Mouse (Mus musculus): ENCODE measurements around the gene Polrmt. TPM values are rescaled to one million over a fixed set of nuclear protein-coding genes. Genes with fewer than 3 reads are reported as not detected.

Polrmt gene
- 47.3 and 51.6 TPM in 2 replicates for polyA plus RNA-seq (2016; fragmentation: Nextera tagmentation; extraction: Ambion mirVana)

DNA sequence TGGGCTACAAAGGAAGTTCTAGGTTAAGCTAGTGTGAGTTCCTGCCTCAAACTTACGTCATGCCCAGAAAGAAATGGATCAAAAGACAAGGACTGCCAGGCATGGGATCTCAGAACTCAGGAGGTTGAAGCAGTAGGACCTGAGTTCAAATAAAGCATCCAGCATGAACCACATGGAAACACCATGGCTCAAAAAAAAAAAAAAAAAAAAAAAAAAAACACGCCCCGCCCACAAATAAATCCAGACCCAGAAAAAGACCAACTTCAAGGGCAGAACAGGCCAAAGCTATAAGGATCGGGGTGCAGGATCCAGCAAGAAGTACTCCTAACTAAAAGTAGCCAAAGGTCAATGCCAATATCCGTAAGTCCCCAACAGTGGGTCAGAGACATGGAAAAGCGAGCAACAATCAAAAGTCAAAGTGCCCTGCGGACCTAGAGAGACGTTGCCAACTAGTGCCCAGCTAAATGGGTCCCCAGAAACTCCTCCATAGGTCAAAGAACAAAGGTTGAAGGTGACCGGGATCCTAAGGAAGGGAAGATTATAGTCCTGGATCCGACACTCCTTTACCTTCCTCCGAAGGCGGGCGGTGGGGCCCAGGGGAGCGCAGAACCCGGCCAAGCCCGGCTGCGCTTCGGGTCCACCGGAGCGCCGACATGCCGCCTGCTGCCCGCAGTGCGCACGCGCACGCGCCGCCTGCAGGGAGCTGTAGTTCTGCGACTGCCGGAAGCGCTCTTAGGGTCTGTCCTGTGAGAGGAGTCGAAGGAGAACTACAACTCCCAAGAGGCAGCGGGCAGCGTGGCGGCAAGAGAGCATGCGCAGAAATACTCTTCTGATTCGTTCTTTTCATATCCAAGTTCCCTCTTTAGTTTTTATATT is at the start of gene Polrmt:
Gene Polrmt, minus strand, starts transcription at position 684 of the 876 bp plus-strand sequence.
- 3% methylated on average over 38 of the region's 38 CpGs for WGBS
- Histone ChIP-seq H3K9me3 (no peaks in the 10 kb centered on the region; the same call in 1 of the 2 replicates), H3K36me3 (peaks cover 33% of the 10 kb centered on the region), H3K4me1 (replicated peaks) (peaks cover 14% of the 10 kb centered on the region), H3K27ac (peak within 1 kb of the TSS; percentile 85), H3K27me3 (ENCODE audit: insufficient read depth, poor library complexity, severe bottlenecking) (no peaks in the 10 kb centered on the region), H3K4me3 (peak within 1 kb of the TSS; percentile 71)
- DNase-seq (ENCODE audit: low spot score): peak; percentile 95

DNA sequence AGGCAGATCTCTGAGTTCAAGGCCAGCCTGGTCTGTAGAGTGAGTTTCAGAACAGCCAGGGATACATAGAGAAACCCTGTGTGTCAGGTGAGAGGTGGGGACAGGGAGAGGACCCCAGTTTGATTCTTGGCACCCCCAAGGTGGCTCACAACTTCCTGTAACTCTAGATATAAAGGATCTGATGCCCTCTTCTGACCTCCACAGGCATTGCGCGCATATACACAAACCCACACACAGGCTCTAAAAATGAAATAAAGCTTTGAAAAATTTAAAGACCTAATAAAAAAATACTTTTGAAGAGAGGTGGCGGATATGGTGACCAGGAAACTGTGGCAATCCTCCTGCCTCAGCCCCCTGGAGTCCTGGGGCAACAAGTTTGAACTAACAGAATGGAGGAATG is 49.5 kb upstream of the Polrmt start:
- WGBS: 98% methylated on average over 3 of the region's 3 CpGs
- DNase-seq (ENCODE audit: low spot score): no peak
- Histone ChIP-seq H3K9me3 (no peaks in the 10 kb centered on the region), H3K27ac (no peak overlapping the region), H3K27me3 (ENCODE audit: insufficient read depth, poor library complexity, severe bottlenecking) (no peaks in the 10 kb centered on the region), H3K4me1 (replicated peaks) (peaks cover 48% of the 10 kb centered on the region), H3K4me3 (0 out of 2 replicates have a peak overlapping the region, but pooled peaks have one; percentile 9), H3K36me3 (peaks cover 26% of the 10 kb centered on the region)

DNA sequence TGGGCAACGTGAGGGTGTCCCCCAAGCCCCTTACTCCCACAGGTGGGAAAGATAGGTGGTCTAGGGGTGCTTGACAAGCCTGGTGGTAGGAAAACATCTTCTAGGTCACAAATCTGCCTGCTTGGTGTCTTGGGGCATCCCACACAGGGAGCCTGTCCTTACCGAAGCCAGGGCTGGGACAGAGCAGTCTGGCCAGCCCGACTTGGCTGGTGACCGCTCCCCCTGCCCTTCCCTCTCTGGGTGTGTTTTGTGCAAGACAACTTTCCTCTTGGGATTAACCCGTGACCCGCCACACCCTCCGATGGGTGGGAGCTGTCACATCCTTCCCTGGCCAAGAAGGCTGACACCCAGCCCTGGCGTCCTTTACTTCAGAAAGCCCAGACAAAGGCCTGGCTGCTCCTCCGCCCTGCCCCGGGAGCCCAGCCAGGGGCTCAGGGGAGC is 48.1 kb upstream of the Polrmt start:
- Histone ChIP-seq H3K27ac (peak overlapping the region; percentile 99), H3K27me3 (ENCODE audit: insufficient read depth, poor library complexity, severe bottlenecking) (no peaks in the 10 kb centered on the region), H3K9me3 (no peaks in the 10 kb centered on the region), H3K4me3 (peak overlapping the region; percentile 96), H3K4me1 (replicated peaks) (peaks cover 48% of the 10 kb centered on the region), H3K36me3 (peaks cover 13% of the 10 kb centered on the region)
- DNase-seq (ENCODE audit: low spot score): peak; percentile 56
- 6% methylated on average over 10 of the region's 10 CpGs for WGBS

DNA sequence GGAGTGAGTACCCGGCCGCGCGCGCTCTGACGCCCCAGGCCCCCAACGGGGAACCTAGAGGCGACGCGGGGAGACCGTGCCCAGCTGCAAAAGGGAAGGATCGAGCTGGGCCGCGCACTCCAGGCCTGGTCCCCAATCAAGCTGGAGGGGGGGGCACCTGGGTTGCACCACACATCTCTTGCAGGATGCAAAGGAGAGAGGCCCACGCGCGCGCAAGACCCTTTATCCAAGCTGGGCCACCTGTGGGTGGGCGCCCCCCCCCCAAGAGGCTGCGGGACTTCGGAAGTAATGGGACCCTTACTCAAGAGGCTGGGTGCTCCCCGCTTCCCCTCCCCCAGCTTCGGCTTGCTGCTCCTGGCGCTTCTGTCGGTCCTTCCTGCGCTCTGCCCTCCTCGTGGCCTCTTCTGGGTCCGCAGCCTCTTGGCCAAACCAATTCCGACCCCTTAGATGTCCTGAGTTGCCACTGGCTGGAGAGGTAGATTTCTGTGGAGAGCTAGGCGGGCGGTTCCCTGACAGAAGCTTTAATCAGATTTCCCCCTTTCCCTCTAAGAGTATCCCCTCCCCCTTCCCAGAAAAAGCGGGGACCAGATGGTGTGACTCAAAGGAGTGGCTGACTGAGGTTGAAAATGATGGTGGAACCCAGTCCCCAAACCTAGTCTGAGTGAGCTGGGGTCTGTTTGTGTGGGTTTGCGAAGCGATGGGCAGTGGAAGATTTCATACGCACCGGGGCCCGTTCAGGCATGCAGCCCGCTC is 47.5 kb upstream of the Polrmt start:
- peak overlapping the region; percentile 99 for H3K27ac ChIP-seq
- H3K9me3 ChIP-seq: no peaks in the 10 kb centered on the region
- H3K4me1 ChIP-seq (replicated peaks): peaks cover 48% of the 10 kb centered on the region
- H3K4me3 ChIP-seq: peak overlapping the region; percentile 96
- no peaks in the 10 kb centered on the region for H3K27me3 ChIP-seq (ENCODE audit: insufficient read depth, poor library complexity, severe bottlenecking)
- DNase-seq (ENCODE audit: low spot score): peak; percentile 69
- WGBS: 3% methylated on average over 38 of the region's 38 CpGs
- H3K36me3 ChIP-seq: peaks cover 10% of the 10 kb centered on the region

DNA sequence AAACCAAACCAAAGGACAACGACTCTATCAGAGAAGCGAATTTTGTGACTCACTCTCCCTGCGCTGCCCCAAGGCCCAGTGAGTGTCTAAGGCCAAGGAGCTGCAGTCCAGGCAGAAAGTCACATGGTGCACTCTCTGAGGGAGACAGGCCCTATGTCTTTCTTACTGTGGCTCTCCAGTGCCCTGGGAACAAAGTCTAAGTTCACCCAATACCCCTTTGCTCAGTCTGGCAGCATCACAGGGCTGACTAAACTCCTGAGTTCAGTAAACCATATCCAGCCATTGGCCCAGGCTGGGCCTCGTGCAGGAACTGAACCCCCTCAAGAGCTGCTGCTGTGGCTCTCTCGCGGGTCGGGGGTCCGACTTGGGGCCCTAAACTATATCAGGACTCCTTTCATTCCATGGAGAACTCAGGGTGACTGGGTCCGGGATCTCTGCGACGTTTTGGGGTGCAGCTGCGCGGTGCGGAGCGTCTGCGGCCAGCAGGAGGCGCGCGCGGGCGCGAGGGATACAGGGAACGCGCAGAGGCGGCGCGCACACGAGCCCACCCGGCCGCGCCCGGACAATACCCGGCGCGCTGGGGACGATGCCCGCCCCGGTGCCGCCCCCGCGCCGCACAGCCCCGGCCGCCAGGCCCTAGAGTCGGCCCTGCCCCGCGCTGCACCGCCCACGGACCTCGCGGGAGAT is 46.8 kb upstream of the Polrmt start, which contains the start of gene Palm:
Gene Palm, plus strand, starts transcription at position 522 of the 687 bp plus-strand sequence.
- peak within 1 kb of the TSS; percentile 99 for H3K27ac ChIP-seq
- peak; percentile 82 for DNase-seq (ENCODE audit: low spot score)
- no peaks in the 10 kb centered on the region for H3K9me3 ChIP-seq
- H3K36me3 ChIP-seq: peaks cover 7% of the 10 kb centered on the region
- H3K4me1 ChIP-seq (replicated peaks): peaks cover 44% of the 10 kb centered on the region
- WGBS: 5% methylated on average over 51 of the region's 51 CpGs
- H3K4me3 ChIP-seq: peak within 1 kb of the TSS; percentile 96
- H3K27me3 ChIP-seq (ENCODE audit: insufficient read depth, poor library complexity, severe bottlenecking): no peaks in the 10 kb centered on the region

DNA sequence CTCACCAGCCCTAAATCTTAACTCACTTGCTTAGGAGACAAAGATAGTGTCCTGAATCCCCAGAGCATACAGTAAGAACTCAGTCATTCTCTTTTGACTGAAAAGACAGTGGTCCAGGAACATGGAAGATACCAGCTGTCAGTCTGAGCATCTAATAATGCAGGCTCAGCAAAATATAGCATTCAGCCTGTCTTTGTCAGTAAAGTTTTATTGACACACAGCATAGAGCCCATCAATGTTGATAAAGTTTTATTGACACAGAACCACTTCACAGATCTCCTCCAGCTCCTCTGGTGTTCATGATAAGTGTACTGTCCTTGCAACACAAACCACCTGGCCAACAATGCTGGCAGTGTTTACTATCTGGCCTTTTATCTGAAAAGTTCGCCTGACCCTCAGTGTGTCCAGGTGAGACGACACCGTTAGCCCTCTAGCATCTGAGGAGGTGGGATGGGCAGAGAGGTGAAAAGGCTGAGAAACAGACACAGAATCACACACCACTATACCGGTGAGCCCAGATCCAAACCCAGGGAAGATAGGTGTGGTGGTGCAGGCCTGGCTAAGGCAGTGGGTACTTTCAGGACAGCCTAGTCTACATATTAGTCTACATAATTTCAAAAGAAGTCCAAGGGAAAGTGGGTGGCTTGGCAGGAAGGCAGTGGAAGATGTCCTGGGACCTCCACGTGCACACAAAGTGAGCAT is 46.1 kb upstream of the Polrmt start:
- WGBS: 80% methylated on average over 5 of the region's 5 CpGs
- Histone ChIP-seq H3K27ac (peak overlapping the region; percentile 99; the same call in 1 of the 2 replicates), H3K4me3 (peak overlapping the region; percentile 96; the same call in 1 of the 2 replicates)

DNA sequence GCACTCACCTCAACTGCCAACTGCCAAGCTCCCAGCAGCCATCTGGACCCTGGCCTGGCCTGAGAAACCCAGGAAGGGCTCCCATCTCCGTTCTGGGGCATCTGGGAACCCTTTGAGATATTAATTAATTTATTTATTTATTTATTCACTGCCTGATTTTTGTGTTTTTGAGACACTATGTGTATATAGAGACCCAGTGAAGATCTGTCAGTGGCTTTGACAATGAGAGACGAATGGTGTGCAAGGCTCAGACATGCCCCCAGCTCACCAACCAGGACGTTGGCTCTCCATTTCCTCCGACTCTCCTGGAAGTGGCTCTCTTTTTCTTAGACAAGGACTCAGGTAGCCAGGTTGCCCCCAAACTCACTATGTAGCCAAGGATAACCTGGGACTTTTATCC is 44.5 kb upstream of the Polrmt start, which contains the start of gene Prss57:
Gene Prss57, minus strand, starts transcription at position 101 of the 400 bp plus-strand sequence.
- no peak for DNase-seq (ENCODE audit: low spot score)
- H3K27me3 ChIP-seq (ENCODE audit: insufficient read depth, poor library complexity, severe bottlenecking): no peaks in the 10 kb centered on the region; the same call in 1 of the 2 replicates
- no peak within 1 kb of the TSS for H3K4me3 ChIP-seq
- H3K9me3 ChIP-seq: no peaks in the 10 kb centered on the region
- WGBS: 87% methylated on average over 4 of the region's 4 CpGs
- H3K27ac ChIP-seq: no peak within 1 kb of the TSS
- peaks cover 30% of the 10 kb centered on the region for H3K4me1 ChIP-seq (replicated peaks)
- H3K36me3 ChIP-seq: peaks cover 3% of the 10 kb centered on the region

More for the DNA sequence above, 46.1 kb upstream of the Polrmt start:
- Histone ChIP-seq H3K4me1 (replicated peaks) (peaks cover 38% of the 10 kb centered on the region), H3K36me3 (peaks cover 6% of the 10 kb centered on the region), H3K9me3 (no peaks in the 10 kb centered on the region), H3K27me3 (ENCODE audit: insufficient read depth, poor library complexity, severe bottlenecking) (no peaks in the 10 kb centered on the region; the same call in 1 of the 2 replicates)
- no peak for DNase-seq (ENCODE audit: low spot score)

DNA sequence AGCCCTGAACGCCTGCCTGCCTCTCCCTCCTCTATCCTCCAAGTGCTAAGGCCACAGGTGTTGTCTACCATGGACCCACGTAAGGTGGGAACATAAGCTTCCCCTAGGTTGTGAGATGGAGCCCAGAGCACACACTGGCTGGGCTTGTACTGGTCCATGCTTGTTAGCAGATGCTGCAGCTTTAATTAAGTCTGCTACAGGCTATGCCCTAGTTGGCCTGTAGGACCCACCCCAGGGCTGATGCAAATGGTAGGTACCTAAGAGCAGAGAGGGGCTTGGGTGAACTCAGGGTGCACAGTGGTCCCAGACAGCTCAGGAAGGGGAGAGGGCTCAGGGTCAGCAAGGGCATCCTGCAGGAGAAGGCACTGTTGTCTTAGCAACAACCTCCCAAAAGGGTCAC is 43.2 kb upstream of the Polrmt start:
- no peak overlapping the region for H3K4me3 ChIP-seq
- no peak overlapping the region for H3K27ac ChIP-seq
- H3K36me3 ChIP-seq: no peaks in the 10 kb centered on the region
- H3K4me1 ChIP-seq (replicated peaks): peaks cover 21% of the 10 kb centered on the region
- peaks cover 7% of the 10 kb centered on the region for H3K27me3 ChIP-seq (ENCODE audit: insufficient read depth, poor library complexity, severe bottlenecking)
- no peaks in the 10 kb centered on the region for H3K9me3 ChIP-seq
- WGBS: 70% methylated on average over 2 of the region's 2 CpGs
- no peak for DNase-seq (ENCODE audit: low spot score)

DNA sequence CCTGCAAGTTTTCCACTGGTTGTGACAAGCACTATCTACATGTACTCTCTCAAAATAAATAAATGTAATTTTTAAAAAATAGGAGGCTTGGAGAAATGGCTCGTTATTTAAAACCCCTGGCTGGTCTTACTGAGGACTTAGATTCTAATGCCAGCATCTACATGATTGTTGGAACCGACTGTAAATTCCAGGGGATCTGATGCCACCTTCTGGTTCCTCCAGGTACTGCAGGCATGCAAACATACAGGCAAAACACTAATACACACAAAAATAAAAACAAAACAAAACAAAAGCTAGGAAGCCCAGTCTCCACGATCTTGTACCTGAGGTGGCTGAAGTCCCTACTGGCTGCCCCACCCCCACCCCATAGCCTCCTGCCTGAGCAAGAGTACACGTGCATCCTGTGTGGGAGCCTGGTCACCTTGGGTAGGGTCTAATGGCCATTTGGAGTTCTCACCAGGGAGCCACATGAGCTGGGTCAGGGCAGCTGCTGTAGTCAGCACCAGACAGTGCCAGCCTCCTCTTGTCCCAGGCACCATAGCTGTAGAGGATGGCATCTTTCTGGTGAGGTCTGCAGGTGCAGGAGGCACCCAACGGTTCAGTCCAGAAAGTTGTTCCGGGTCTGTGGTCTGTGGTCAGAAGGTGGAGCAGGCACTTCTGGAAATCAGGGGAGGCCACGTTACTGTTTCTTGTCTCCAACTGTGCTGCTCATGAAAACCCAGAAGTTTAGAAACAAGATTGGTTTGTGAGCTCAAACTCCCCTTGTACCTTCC is 42.2 kb upstream of the Polrmt start:
- Histone ChIP-seq H3K27me3 (ENCODE audit: insufficient read depth, poor library complexity, severe bottlenecking) (peaks cover 15% of the 10 kb centered on the region), H3K4me3 (no peak overlapping the region), H3K27ac (no peak overlapping the region), H3K9me3 (no peaks in the 10 kb centered on the region), H3K4me1 (replicated peaks) (peaks cover 17% of the 10 kb centered on the region), H3K36me3 (no peaks in the 10 kb centered on the region)
- peak; percentile 81 for DNase-seq (ENCODE audit: low spot score)
- 39% methylated on average over 7 of the region's 7 CpGs for WGBS

DNA sequence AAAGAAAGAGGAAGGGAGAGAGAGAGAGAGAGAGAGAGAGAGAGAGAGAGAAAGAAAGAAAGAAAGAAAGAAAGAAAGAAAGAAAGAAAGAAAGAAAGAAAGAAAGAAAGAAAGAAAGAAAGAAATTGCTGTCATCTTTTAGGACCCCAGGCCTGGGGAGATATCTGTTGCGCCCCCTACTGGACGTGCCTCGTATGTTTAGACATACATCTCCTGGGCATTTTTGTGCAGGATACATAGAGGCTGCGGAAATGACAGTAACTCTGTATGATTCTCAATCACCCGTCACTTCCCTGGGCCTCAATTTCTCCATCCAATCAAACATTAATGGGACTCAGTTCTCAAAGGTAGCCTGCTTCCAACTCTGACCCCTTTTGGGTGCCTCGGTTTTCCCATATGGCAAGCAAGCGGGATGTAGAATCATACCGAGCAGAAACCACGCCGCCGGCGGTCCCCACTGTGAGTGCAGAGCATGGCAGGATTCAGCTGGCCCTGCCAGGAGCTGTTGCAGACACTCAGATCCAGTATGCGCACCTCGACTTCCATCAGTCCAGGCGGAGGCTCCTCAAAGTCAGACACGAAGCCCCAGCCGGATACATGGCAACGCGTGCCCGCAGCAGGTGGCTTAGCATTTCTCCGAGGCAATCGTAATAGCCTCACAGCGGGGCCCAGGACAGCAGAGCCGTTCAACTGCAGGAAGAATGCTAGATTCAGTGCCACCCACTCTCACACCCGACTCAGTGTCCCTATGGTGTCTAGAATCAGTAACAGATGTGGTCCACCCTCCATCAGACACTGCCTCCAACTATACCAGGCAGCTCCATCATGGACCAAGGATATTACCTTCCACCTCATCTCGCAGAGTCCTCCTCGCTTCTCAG is 37.8 kb upstream of the Polrmt start:
- peaks cover 56% of the 10 kb centered on the region for H3K27me3 ChIP-seq (ENCODE audit: insufficient read depth, poor library complexity, severe bottlenecking)
- H3K4me3 ChIP-seq: no peak overlapping the region
- no peak for DNase-seq (ENCODE audit: low spot score)
- H3K9me3 ChIP-seq: no peaks in the 10 kb centered on the region
- no peaks in the 10 kb centered on the region for H3K36me3 ChIP-seq
- H3K27ac ChIP-seq: 0 out of 2 replicates have a peak overlapping the region, but pooled peaks have one; percentile 14
- WGBS: 36% methylated on average over 27 of the region's 27 CpGs
- peaks cover 25% of the 10 kb centered on the region for H3K4me1 ChIP-seq (replicated peaks)
